Mouse (Mus musculus) urinary bladder, postnatal 14 days (tissue): ENCODE measurements around the gene Trnau1ap.

Experiments
- DNase-seq: peaks from one replicate; pipeline ENCODE4 v3.0.0; 2021; ENCODE audit warnings: low spot score

The Trnau1ap gene

DNA sequence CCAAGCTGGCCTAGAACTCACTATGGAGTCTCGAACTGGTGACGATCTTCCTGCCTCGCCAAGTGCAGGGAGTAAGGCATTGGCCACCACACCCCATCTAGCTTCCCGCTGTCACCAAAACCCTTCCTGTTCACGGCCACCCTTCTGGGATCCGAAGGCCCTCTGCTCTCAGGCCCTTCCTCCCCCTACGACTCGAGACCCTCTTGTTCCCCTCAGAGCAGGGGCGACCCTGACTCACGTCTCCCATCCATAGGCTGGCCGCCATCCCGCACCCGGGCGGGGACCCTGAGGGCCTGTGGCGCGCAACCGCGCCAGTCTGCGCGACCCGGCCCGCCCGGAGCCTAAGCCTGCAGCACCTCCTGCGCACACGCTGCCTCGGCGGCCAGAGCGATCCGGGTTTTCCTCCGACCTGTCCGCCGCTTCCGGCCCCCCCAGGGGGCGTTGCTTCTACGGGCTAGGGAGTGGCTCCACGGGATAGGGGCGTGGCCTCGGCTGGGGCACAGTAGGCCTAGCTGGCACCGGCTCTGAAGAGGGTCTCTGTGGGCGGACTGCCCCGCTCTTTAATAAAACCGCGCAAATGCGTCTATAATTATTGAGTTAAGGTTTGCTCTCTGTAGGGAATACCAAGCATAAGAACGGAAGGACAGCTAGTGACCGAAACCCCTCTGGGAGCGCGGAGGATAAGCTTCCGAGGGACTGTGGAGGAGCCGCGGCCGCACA is at the start of gene Trnau1ap:
Trnau1ap (minus strand) TSS at position 424 of the 720 bp plus-strand sequence.
- peak; percentile 91 for DNase-seq

- no peak for DNase-seq
Observed at GRCm38 (mm10) chr4:132373820-132374219, 44.5 kb upstream of the Trnau1ap start.

GRCm38 (mm10) chr4:132369953-132370750 is 40.8 kb upstream of the Trnau1ap start:
- DNase-seq, result no peak

- DNase-seq, result peak; percentile 24
Observed at GRCm38 (mm10) chr4:132367480-132368201, 38.3 kb upstream of the Trnau1ap start.

GRCm38 (mm10) chr4:132365450-132366060 is 36.2 kb upstream of the Trnau1ap start:
- DNase-seq, result no peak

GRCm38 (mm10) chr4:132363487-132363886 is 34.1 kb upstream of the Trnau1ap start:
- DNase-seq, result no peak

GRCm38 (mm10) chr4:132359510-132359909 is 30.2 kb upstream of the Trnau1ap start:
- DNase-seq, result no peak

GRCm38 (mm10) chr4:132356170-132356569 is 26.8 kb upstream of the Trnau1ap start:
- peak; percentile 45 for DNase-seq

DNA sequence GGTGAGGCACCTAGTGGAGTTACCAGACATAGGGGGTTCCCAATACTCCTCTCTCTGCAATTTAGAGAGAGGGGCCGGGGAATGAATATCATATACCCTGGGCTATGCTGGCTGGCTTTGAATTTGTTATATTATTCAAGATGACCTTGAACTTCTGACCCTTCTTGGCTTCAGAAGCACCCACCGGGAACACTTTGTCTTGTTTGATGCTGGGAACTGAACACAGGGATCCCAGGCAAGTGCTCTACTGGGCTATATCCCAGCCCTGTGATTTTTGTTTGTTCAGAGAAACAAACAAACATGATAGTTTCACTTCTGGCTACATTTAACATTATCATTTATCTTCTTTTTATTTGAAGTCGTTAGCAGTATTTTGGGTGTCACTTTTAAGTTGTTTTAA is 26.1 kb upstream of the Trnau1ap start:
- DNase-seq, result no peak

DNA sequence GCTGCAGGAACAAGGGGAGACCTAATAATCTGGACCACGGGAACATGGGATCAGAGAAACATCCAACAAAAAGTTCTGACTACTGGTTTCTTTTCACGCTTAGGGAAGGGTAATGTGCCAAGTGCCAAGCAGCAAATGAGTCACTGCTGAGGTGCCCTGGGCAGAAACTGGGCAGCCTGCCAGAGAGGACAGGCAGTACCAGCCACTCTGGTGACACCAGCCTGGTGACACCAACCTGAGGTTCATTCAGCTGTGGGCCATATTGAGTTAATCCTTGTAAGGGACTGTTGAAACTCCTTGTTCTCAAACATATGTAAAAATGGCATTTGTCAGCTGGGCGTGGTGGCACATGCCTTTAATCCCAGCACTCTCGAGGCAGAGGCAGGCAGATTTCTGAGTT is 25.2 kb upstream of the Trnau1ap start:
- DNase-seq, result peak; percentile 78

DNA sequence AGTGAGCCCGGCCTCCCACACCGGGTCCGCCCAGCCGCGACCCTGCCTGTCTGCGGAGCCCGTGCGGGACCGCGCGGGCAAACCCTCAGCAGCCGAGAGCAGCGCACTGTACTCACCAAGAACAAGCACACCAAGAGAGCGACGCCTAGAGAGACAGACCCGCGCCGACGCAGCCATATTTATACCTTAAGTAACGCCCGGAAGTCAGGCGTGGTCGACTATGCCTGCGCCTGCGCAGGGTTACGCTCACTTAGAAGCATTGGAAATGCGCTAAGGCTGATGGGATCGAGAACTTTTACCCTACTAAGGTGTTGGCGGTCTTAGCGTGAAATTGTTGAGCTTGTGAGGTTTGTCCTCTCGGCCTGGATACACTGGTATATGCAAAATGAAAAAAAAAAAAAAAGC is 24.1 kb upstream of the Trnau1ap start, which contains the start of gene Rcc1:
Rcc1 (minus strand) TSS at position 125 of the 405 bp plus-strand sequence.
- peak; percentile 91 for DNase-seq

- DNase-seq, result no peak
Observed at GRCm38 (mm10) chr4:132352739-132353138, 23.4 kb upstream of the Trnau1ap start.

- no peak for DNase-seq
Observed at GRCm38 (mm10) chr4:132351401-132351800, 22.1 kb upstream of the Trnau1ap start.

GRCm38 (mm10) chr4:132350854-132351253 is 21.5 kb upstream of the Trnau1ap start:
- no peak for DNase-seq

GRCm38 (mm10) chr4:132350123-132350740 is 20.9 kb upstream of the Trnau1ap start:
- DNase-seq, result no peak

- DNase-seq, result no peak
Observed at GRCm38 (mm10) chr4:132349495-132350122, 20.3 kb upstream of the Trnau1ap start.

DNA sequence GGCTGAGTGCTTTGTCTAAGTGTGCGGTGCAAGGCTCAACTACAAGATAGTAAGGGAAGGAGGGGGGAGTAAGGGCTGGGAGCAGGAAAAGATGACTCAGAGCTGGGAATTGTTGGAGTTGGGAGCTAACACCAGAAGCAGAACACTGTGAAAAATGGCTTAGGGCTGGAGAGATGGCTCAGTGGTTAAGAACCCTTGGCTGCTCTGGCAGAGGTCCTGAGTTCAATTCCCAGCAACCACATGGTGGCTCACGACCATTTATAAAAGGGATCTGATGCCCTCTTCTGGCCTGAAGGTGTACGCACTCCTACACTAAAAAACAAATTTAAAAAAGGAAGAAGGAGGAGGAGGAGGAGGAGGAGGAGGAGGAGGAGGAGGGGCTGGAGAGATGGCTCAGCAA is 17.3 kb upstream of the Trnau1ap start:
- DNase-seq, result no peak

DNA sequence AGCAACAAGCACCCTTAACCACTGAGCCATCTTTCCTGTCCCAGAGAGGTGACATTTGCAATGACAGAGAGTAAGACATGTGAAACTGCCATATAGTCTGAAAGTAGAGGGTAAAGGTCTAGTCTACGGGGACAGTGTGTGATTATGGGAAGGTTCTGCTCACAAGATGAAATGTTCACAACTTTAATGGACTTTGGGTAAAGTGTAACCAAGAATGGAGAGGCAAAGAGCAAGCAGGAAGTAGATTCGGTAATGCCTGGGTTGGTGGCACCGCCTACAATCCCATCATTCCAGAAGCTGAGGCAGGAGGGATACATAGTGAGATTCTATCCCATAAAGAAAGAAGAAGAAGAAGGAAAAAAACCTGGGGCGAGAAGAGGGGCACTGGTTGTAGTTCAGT is 16.9 kb upstream of the Trnau1ap start:
- DNase-seq, result no peak

DNA sequence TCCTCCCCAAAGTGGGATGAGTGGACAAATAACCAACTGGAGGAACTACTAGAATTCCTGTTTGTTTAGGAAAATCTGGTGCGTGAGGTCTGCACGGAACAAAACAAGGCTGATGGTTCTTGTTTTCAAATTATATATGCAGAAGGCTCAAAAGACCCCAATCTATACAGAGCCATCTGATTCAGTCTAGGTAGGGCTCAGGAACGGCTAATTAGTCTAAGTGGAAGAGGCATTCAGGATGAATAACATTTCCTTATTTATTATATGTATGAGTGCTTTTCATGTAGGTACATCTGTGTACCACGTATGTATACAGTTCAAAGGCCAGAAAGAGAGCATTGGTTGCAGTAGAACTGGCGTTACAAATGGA is 16.5 kb upstream of the Trnau1ap start:
- no peak for DNase-seq

GRCm38 (mm10) chr4:132345135-132345842 is 16.0 kb upstream of the Trnau1ap start:
- DNase-seq, result peak; percentile 96
